Mouse (Mus musculus): ENCODE results near the gene Hsf2bp.

DNA sequence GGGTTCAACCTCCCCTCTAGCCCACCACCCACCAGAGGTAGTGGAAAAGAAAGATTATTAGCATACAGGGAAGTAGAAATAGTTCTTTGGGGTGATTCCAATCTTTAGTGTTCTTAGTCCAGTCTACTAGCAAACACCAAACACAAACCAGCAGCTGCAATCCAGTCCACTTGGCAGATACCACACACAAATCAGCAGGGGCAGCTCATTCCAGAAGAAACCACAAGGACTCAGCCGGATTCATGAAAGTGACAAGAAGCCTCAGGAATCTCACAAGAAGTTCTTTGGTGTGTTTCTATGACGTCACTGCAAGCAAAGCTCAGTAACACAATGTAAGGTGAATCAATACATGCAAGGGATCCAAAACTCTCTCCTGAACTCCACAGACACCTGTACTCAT, 44.1 kb downstream of the Hsf2bp start:
- no peak for TF ChIP-seq POLR2A (IDR thresholded peaks at IDR 0.05; ENCODE audit: borderline replicate concordance, low read depth, low read length)
- no peak for TF ChIP-seq CTCF (IDR thresholded peaks at IDR 0.05; ENCODE audit: low read depth, low read length)

All from bone marrow macrophage, adult 2 months (primary cell).